Mouse (Mus musculus): Measurements from ENCODE around the gene Arhgef9. TPM values are rescaled to one million over a fixed set of nuclear protein-coding genes. Genes with fewer than 3 reads are reported as not detected.
A peak's percentile ranks its signal among the peaks of the same experiment; 100 is the strongest.

Gene Arhgef9
- 10 to 100 TPM; 18.2 to 20.9 TPM for total RNA-seq (2021)
- long read RNA-seq, experiment 1, partial matches to known transcripts = 0 of 5 reads
- long read RNA-seq, experiment 1, other reads (novel, unspliced or antisense) = 5 of 5 reads
- long read RNA-seq, experiment 2, partial matches to known transcripts = 2 of 6 reads
- long read RNA-seq, experiment 2, other reads (novel, unspliced or antisense) = 4 of 6 reads

DNA sequence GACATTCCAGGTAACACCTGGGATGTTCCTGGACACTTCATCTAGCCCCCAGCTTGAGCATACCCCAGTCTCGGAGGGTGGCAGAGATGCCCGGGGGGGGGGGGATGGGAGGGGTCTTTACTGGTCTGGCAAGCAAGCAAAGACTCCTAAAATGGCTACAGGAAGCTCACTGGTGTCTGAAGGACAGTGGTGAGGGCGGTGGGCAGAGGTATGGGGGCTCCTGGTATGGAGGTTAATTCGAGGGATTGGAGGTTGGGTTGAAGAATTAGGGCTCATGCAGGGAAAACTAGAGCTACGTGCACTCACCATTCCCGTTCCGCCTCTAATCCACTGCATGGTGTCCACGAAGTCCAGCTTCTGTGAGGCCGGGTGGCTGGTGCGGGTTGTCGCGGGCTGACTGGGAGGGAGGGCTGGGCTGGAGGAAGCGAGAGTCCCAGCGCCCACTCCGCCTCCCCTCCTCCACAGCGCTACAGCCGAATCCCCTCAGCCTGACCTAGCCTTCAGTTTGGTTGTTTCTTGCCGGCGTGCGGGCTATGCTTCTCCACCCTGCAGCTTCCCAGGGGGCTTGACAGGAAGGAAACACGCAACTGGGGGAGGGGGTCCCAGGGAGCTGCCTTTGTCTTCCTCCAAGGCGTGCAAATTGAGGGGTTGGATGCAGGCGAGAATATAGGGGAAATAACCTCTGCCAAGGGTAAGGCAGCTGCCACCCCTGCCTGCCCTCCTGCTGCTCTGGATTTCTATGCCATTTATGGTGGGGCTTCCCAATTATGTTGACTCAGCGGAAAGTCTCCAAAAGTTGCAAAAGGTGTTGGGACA is at the start of gene Arhgef9:
Arhgef9 (minus strand) TSS at position 753 of the 816 bp plus-strand sequence.
- DNase-seq (ENCODE audit: low spot score in 2 of 2) = no peak

DNA sequence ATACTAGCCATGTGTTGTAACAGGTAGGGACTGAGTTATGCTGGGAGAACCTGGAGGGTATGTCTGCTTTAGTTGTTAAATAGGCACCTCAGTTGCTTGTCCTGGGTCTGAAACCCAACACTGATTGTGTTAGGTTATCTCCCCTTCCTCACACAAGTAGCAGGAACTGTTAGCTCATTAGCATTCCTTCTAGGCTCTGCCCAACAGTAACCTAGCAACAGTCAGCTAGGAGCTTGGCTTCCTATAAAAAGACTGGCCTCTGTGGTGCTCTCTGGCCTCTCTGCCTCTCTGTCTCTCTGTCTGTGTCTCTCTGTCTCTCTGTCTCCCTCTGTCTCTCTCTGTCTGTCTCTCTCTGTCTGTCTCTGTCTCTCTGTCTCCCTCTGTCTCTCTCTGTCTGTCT is 42.2 kb upstream of the Arhgef9 start:
- DNase-seq (ENCODE audit: low spot score in 2 of 2) = no peak

DNA sequence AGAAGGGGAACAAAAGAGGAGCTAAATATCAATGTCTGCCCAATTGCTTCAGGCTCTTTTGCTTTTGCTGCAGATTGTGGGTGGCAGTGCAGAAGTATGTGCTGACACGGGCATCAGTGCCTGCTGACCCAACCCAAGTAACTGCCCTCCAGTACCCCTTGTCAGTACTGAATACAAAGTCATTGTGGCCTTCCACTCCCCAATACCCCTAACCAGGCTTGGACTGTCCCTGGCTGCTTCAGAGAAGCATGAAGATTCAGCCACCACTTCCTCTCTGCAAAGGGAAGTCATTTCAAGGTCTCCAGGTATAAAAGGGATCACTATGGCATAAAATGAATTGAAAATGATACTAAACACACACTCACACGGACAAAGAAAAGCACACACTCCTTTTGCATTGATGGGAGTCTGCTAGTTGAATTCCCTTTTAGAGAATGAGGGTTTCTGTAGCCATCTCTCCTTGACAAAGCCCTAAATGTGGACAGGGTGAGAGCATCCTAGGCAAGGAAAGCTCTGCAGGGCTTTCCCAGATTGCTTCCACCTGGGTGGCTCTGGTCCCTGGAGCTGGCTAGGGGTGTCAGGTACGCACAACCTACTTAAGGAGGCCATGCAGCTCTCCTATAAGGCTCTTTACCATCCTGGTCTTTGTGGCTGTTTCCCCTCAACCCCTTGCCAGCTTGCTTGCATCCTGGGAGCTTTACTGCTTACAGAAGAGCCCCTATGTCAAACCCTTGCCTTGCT is 1.1 kb downstream of the Arhgef9 start:
- no peak for DNase-seq (ENCODE audit: low spot score in 2 of 2)

DNA sequence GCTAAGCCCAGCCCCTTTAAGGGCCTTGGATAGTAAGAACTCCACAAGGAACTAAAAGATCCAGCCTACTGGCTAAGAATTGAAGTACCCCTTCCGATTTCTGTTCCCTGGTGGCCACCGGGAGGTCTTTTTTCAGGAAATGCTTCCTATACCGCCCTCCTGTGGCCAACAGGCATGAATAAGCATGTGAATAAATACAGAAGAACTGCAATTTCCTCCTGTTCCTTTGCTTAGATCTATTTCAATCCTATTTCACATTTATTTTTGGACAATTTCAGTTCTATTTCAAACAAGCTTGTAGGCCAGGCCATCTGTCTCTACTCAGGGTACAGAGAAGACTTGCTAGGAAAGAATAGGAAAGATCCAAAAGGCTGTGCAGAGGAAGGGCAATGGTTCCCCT is 20.7 kb downstream of the Arhgef9 start:
- peak in 1 of 2 experiments; percentile 3 for DNase-seq (ENCODE audit: low spot score in 2 of 2)

DNA sequence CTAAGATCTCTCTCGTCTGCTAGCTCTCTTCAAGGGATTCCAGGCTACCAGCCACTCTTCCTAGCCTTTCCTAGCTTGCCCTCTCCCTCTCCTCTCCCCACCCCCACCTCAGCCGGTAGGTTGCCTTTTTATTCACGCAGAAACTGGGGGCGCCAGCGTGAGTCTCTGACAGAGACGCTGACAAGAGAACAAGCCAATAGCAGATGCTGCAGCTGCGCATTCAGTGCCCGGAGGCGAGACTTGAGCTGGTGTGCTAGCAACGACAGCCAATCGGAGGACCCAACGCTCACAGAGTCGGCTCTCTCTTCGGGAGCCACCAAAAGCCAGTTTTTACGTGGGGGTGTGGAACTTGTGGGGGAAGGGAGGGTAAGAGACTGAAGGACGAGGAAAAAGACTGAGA is 30.3 kb downstream of the Arhgef9 start:
- peak; percentile 7 to 57 for DNase-seq (ENCODE audit: low spot score in 2 of 2)

GRCm38 (mm10) chrX:95165671-95166127 is 31.0 kb downstream of the Arhgef9 start:
- no peak for DNase-seq (ENCODE audit: low spot score in 2 of 2)

DNA sequence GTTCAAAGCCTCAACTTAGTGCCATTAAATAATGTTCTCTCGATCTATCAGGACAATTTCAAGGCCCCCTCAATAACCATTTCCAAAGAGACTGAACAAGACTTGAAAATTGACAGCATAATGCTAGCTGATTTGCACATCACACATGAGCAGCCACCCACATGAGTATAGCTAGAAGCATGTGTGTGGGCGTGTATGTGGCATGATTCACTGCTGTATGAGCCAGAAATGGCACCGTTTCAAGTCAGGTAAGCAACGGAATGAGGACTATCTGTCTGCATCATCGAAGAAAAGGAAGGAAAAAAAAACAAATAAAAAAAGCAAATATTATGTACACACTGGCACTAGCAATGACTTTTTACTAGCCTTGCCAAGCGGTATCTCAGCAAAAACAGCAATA is 32.5 kb downstream of the Arhgef9 start:
- DNase-seq (ENCODE audit: low spot score in 2 of 2) = no peak

DNA sequence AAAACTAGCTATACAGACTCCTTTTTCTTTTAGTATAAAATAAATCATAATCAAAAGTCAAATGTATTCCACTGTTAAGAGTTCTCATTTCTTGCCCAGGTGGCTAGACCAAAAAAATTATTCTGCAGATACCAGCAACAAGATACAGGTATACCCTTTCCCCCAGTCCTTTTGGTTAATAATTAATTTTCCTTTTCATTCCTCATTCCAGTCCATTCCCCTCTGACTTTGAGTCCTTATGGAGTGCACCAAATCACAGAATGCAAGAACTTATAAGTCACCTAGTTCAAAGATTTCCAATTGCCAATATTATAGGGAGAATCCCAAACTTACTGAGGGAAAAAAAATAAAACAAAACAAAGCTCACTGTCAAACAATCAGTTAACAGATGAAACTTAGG is 33.2 kb downstream of the Arhgef9 start:
- DNase-seq (ENCODE audit: low spot score in 2 of 2) = no peak

DNA sequence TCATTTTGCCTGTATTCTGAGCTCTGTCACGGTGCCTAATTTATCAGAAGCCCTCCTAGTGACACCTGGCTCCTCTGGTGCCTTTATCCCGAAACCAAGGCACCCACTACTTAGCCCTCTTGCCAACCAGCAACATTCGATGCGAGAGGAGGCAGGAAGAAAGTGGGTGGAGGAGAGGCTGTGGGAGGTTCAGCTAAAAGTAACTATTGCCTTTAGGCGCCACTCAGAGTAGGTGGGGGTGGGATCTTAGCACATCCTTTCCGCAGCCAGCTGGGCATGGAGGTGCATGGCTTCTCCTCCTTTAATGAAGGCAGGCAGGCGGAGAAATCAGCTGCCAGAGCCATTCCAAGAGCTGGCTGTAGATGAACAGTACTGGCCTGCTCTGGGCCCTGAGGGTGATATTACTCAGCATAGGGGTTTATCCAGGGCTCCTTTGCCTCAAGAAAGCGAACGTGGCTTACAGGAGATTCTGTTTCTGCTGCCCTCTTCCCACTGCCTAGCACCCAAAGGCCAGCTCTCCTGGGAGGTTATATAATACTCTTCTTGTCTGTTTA is 39.7 kb downstream of the Arhgef9 start:
- no peak for DNase-seq (ENCODE audit: low spot score in 2 of 2)

DNA sequence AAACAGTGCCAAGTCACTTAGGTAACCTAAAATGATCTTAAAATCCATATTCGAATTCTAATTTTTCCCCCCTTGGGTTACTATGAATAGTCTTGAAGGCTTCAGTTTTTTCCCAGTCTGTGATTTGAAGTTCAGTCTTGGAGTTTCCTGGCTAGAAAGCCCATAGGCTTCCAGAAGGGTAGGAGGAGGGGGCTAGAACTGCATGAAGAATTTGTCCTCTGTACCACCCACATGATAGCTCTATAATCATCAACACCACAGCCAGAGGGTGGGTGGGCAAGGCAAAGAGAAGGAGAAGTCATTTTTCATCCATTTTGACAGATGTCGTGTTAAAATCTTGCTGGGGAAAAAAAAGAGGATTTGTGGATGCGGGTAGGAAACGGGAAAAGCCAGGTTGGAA is 58.0 kb downstream of the Arhgef9 start:
- DNase-seq (ENCODE audit: low spot score in 2 of 2) = no peak

DNA sequence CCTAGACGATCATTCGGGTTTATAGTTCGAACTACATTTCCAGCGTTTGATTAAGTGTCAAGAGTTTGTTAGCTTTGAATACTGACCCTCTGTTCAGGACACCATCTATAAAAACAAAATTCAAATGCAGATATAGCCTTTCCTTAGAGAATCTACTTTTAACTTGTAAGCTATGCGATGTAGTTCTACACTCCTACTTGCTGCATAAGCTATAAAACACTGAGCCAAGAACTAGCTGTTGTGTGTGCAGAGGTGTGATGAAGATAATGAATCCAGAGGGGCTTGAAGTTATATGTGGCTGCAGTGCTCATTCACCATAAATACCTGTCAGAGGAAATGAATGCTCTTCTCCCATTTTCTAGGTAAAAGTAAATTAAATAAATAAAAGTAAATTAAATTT is 63.2 kb downstream of the Arhgef9 start:
- DNase-seq (ENCODE audit: low spot score in 2 of 2) = no peak

GRCm38 (mm10) chrX:95132996-95133395 is 63.7 kb downstream of the Arhgef9 start:
- no peak for DNase-seq (ENCODE audit: low spot score in 2 of 2)

DNA sequence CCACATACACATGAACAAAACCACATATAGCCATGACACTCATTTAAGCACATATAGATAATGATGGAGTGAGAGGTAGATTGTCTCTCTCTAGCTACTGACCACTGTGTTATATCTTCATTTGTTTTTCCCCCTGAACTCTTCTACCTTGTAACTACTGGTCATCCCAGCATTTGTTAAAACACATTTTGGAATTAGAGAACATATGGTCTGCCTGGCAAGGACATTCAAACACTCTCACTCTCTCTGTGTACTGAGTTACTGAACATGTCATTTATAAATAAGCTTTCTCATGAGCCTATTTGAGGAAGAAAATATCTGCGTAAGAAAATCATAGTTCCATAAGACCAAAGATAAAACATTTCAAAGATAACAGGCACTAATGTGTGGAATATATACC is 64.9 kb downstream of the Arhgef9 start:
- no peak for DNase-seq (ENCODE audit: low spot score in 2 of 2)

GRCm38 (mm10) chrX:95123462-95123861 is 73.2 kb downstream of the Arhgef9 start:
- no peak for DNase-seq (ENCODE audit: low spot score in 2 of 2)

GRCm38 (mm10) chrX:95104361-95104760 is 92.3 kb downstream of the Arhgef9 start:
- DNase-seq (ENCODE audit: low spot score in 2 of 2) = no peak

DNA sequence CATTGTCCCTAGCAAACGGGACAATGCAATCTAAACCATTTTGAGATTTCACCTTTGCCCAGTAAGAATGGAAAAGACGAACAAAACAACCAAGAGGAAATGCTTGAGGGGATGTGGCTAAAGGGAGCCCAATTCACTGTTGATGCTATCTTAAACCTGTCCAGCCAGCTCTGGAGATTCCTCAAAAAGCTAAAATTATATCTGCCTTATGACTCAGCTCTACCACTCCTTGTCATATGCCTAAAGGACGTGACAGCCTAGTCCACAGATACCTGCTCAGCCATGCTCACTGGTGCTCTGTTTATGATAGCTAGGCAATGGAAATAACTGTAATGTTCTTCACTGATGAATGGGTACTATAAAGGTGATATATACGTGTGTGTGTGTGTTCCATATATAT is 109.0 kb downstream of the Arhgef9 start:
- DNase-seq (ENCODE audit: low spot score in 2 of 2) = no peak

- no peak for DNase-seq (ENCODE audit: low spot score in 2 of 2)
Measured at GRCm38 (mm10) chrX:95077013-95077699, 119.5 kb downstream of the Arhgef9 start.

DNA sequence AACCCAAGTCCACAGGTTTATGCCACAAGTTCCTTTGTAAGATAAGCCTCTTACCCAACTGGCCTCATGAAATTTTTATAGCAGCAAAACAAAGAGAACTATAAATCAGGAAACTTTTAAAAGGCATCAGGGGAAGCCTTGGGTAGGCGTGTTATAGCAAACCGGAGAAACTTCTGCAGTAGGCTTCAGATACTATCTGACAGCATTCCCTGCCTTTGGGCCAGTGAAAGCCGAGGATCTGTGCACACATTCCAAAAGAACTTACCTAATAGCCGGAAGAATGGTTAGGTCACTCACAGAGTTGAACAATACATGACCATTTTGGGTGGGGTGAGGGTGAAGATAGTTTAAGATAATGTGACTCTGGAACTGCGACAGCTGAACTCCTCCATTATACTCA is 168.7 kb downstream of the Arhgef9 start:
- DNase-seq (ENCODE audit: low spot score in 2 of 2) = no peak

DNA sequence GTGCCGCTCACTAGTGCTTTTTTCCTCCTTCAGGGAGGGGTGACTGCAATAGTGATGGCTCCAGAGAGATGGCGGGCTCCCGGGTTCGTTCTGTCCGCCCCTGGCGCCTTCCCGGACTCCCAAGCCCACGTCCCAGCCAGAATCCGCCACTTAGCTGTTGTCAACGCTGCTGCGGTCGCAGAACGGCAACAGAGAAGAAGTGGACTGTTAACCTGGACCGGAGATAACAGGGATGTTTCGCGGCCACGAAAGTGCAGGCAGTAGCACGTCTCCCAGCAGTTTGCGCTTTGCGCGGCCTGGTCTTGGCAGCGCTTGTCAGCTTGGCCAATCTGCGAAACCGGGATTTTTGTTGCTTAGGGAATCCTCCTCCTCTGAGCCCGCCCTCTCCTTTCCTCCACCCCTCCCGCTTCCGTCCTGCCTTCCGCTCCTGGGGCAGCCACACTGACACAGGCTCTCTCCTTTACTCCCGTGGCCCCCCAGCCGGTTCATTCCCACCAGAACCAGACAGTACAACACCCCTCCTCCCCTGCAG is 170.2 kb downstream of the Arhgef9 start, which contains the start of gene Spin4:
Spin4 (minus strand) TSS at position 322 of the 532 bp plus-strand sequence.
- peak; percentile 18 to 41 for DNase-seq (ENCODE audit: low spot score in 2 of 2)

DNA sequence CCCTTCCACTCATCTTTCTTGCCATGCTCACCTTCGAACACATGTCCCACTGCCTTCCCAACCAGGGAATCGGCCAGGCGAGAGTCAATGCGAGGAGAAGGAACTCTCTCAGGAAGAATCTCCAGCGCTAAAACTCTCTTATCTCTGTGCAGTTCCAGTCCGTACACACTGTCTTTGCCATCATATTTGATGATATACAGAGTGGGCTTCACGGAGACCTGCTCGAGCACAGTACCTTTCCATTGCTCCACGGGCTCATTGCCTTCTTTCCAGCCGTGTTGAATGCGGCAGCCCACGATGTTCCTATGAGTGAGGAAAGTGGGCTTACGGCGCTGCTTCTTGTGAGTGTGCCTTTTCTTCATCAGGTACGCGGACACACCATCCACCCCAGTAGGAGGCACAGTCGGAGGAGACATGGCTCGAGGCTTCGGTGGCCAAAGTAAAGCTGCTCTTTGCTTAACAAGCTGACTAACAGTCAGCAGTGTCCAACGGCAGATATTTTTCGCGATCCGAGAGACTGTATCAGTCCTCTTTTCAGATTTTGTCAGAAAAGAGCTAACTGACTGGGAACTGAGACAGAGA is 170.8 kb downstream of the Arhgef9 start:
- DNase-seq (ENCODE audit: low spot score in 2 of 2) = peak in 1 of 2 experiments; percentile 2

Data from adrenal gland, postnatal 4 days (tissue).